Mouse (Mus musculus): ENCODE results near the gene Gm13420.
A peak's percentile ranks its signal among the peaks of the same experiment; 100 is the strongest.

- TF ChIP-seq POLR2A (IDR thresholded peaks at IDR 0.05; ENCODE audit: extremely low read depth, insufficient read depth, low read length) (no peak), CTCF (IDR thresholded peaks at IDR 0.05; ENCODE audit: extremely low read depth, insufficient read depth, low read length) (peak; percentile 49)
Measured at GRCm38 (mm10) chr2:29731545-29731944, 19.9 kb downstream of the Gm13420 start.

Measured in cortical plate, adult 2 months (tissue).